Mouse (Mus musculus) embryonic facial prominence, embryonic 14.5 days (tissue): Measurements from ENCODE around the gene Cd209a. TPM values are rescaled to one million over a fixed set of nuclear protein-coding genes. Genes with fewer than 3 reads are reported as not detected.
"Not testable (repeated sequence)": the region's sequence is repeated elsewhere in the genome, so short reads cannot be mapped to it uniquely, and the experiment has no call there.

Experiments
- ATAC-seq: fragments of 200-750 bp; cut with Nextera tagmentation; 2 replicates; pipeline ENCODE4 v1.8.0; 2017; ENCODE audit warnings: low read depth, moderate number of reproducible peaks, moderate TSS enrichment
- DNase-seq: peaks from one replicate; pipeline ENCODE4 v3.0.0-alpha.2; 2015; ENCODE audit warnings: low spot score
- H3K27ac ChIP-seq: fragments of 300-500 bp; sonication (generic); replicated peaks from 2 replicates; pipeline ENCODE4 v1.5.1; 2014; ENCODE audit warnings: low read depth, mild to moderate bottlenecking, low read length, moderate library complexity
- H3K27me3 ChIP-seq: fragments of 300-500 bp; sonication (generic); replicated peaks from 2 replicates; pipeline ENCODE4 v1.6.1; 2014; ENCODE audit warnings: low read length; ENCODE audit not compliant: control insufficient read depth, insufficient read depth
- H3K36me3 ChIP-seq: fragments of 300-500 bp; sonication (generic); 2 replicates; pipeline ENCODE4 v1.6.1; 2014; ENCODE audit warnings: low read length, mixed read lengths; ENCODE audit not compliant: control insufficient read depth, insufficient read depth
- H3K4me1 ChIP-seq: fragments of 300-500 bp; sonication (generic); 2 replicates; pipeline ENCODE4 v1.6.1; 2014; ENCODE audit warnings: antibody characterized with exemption, low read length; ENCODE audit not compliant: control insufficient read depth, insufficient read depth
- H3K4me2 ChIP-seq: fragments of 300-500 bp; sonication (generic); 2 replicates; pipeline ENCODE4 v1.6.1; 2014; ENCODE audit warnings: low read depth, mild to moderate bottlenecking, low read length, moderate library complexity, mixed read lengths
- H3K4me3 ChIP-seq: fragments of 300-500 bp; sonication (generic); 2 replicates; pipeline ENCODE4 v1.5.1; 2014; ENCODE audit warnings: low read depth, mild to moderate bottlenecking, low read length
- H3K9ac ChIP-seq: fragments of 300-500 bp; sonication (generic); 2 replicates; pipeline ENCODE4 v1.6.1; 2014; ENCODE audit warnings: low read depth, mild to moderate bottlenecking, low read length, moderate library complexity, mixed read lengths
- H3K9me3 ChIP-seq: fragments of 300-500 bp; sonication (generic); 2 replicates; pipeline ENCODE4 v1.6.1; 2016; ENCODE audit warnings: low read length; ENCODE audit not compliant: control insufficient read depth
- WGBS: fragments of 180-500 bp; shearing (Covaris S2); extraction: QIAGEN DNeasy Blood & Tissue Kit; methylation state at CpG from one replicate; pipeline ENCODE4 v1.1.7; 2014; 5-methylcytosine and 5-hydroxymethylcytosine counted together
- polyA plus RNA-seq: library from polyadenylated mRNA; unstranded; fragments of >200 nt; fragmentation: Nextera tagmentation; extraction: Ambion mirVana; gene quantifications from 2 replicates; pipeline ENCODE4 v1.2.1, GENCODE M21; 2014

The Cd209a gene
- 0.50 and 1.1 TPM in 2 replicates for polyA plus RNA-seq

GRCm38 (mm10) chr8:3748761-3749160, at the start of gene Cd209a:
TSS of gene Cd209a (minus strand) at chr8:3748984.
- 82% methylated on average over 4 of the region's 4 CpGs for WGBS
- no peaks in the 10 kb centered on the region for H3K27me3 ChIP-seq
- H3K36me3 ChIP-seq: no peaks in the 10 kb centered on the region
- H3K4me3 ChIP-seq: no peak within 1 kb of the TSS
- H3K9me3 ChIP-seq: no peaks in the 10 kb centered on the region
- H3K4me1 ChIP-seq: no peaks in the 10 kb centered on the region
- ATAC-seq: no peak
- H3K4me2 ChIP-seq: no peak within 1 kb of the TSS
- DNase-seq: no peak
- no peak within 1 kb of the TSS for H3K27ac ChIP-seq
- no peak within 1 kb of the TSS for H3K9ac ChIP-seq

- not testable (repeated sequence) for H3K27me3 ChIP-seq, DNase-seq, ATAC-seq, H3K4me2 ChIP-seq, H3K9ac ChIP-seq, H3K27ac ChIP-seq, H3K9me3 ChIP-seq, H3K4me1 ChIP-seq, H3K4me3 ChIP-seq, H3K36me3 ChIP-seq
- 81% methylated on average over 5 of the region's 5 CpGs for WGBS
Observed at GRCm38 (mm10) chr8:3768641-3769040, 19.9 kb upstream of the Cd209a start.

GRCm38 (mm10) chr8:3754261-3754850, 5.6 kb upstream of the Cd209a start:
- 68% methylated on average over 18 of the region's 18 CpGs for WGBS

GRCm38 (mm10) chr8:3736947-3737346, 11.8 kb downstream of the Cd209a start:
- no peaks in the 10 kb centered on the region for H3K27me3 ChIP-seq
- DNase-seq (no peak), ATAC-seq (no peak)
- H3K9ac ChIP-seq: no peak overlapping the region
- no peak overlapping the region for H3K4me3 ChIP-seq
- H3K4me2 ChIP-seq: no peak overlapping the region
- H3K9me3 ChIP-seq: no peaks in the 10 kb centered on the region
- WGBS: 84% methylated on average over 2 of the region's 2 CpGs
- no peaks in the 10 kb centered on the region for H3K4me1 ChIP-seq
- no peak overlapping the region for H3K27ac ChIP-seq
- no peaks in the 10 kb centered on the region for H3K36me3 ChIP-seq

More at GRCm38 (mm10) chr8:3754261-3754850, 5.6 kb upstream of the Cd209a start:
- H3K27me3 ChIP-seq: no peaks in the 10 kb centered on the region
- no peaks in the 10 kb centered on the region for H3K4me1 ChIP-seq
- H3K36me3 ChIP-seq: no peaks in the 10 kb centered on the region
- no peak overlapping the region for H3K4me2 ChIP-seq
- no peaks in the 10 kb centered on the region for H3K9me3 ChIP-seq
- ATAC-seq (peak; percentile 100), DNase-seq (peak; percentile 91)
- no peak overlapping the region for H3K4me3 ChIP-seq
- no peak overlapping the region for H3K27ac ChIP-seq
- no peak overlapping the region for H3K9ac ChIP-seq

- 86% methylated on average over 2 of the region's 2 CpGs for WGBS
- no peak for DNase-seq
- Histone ChIP-seq H3K4me1 (no peaks in the 10 kb centered on the region), H3K9me3 (no peaks in the 10 kb centered on the region), H3K4me2 (no peak overlapping the region), H3K36me3 (no peaks in the 10 kb centered on the region), H3K4me3 (no peak overlapping the region), H3K9ac (no peak overlapping the region), H3K27me3 (no peaks in the 10 kb centered on the region), H3K27ac (no peak overlapping the region)
- ATAC-seq: no peak
Observed at GRCm38 (mm10) chr8:3735599-3735998, 13.2 kb downstream of the Cd209a start.

GRCm38 (mm10) chr8:3734084-3734483, 14.7 kb downstream of the Cd209a start:
- H3K4me2 ChIP-seq: no peak overlapping the region
- no peak overlapping the region for H3K27ac ChIP-seq
- no peak for ATAC-seq
- 52% methylated on average over 1 of the region's 1 CpGs for WGBS
- no peaks in the 10 kb centered on the region for H3K36me3 ChIP-seq
- H3K4me3 ChIP-seq: no peak overlapping the region
- H3K9ac ChIP-seq: no peak overlapping the region
- H3K4me1 ChIP-seq: no peaks in the 10 kb centered on the region
- no peaks in the 10 kb centered on the region for H3K9me3 ChIP-seq
- no peaks in the 10 kb centered on the region for H3K27me3 ChIP-seq
- no peak for DNase-seq

GRCm38 (mm10) chr8:3721041-3721440, 27.7 kb downstream of the Cd209a start:
- H3K27me3 ChIP-seq: no peaks in the 10 kb centered on the region
- no peak overlapping the region for H3K4me2 ChIP-seq
- ATAC-seq: no peak
- no peak for DNase-seq
- no peaks in the 10 kb centered on the region for H3K4me1 ChIP-seq
- no peaks in the 10 kb centered on the region for H3K9me3 ChIP-seq
- no peak overlapping the region for H3K4me3 ChIP-seq
- 39% methylated on average over 1 of the region's 1 CpGs for WGBS
- H3K36me3 ChIP-seq: no peaks in the 10 kb centered on the region
- no peak overlapping the region for H3K27ac ChIP-seq
- no peak overlapping the region for H3K9ac ChIP-seq

- DNase-seq: no peak
- no peak for ATAC-seq
- WGBS: 77% methylated on average over 5 of the region's 5 CpGs
- H3K9ac ChIP-seq: no peak within 1 kb of the TSS
- no peak within 1 kb of the TSS for H3K27ac ChIP-seq
- no peak within 1 kb of the TSS for H3K4me2 ChIP-seq
- no peak within 1 kb of the TSS for H3K4me3 ChIP-seq
- H3K9me3 ChIP-seq: no peaks in the 10 kb centered on the region
- H3K4me1 ChIP-seq: no peaks in the 10 kb centered on the region
- H3K27me3 ChIP-seq: no peaks in the 10 kb centered on the region
- H3K36me3 ChIP-seq: no peaks in the 10 kb centered on the region
Observed at GRCm38 (mm10) chr8:3720551-3720950, 28.2 kb downstream of the Cd209a start, which contains the start of gene Clec4g. TSS of gene Clec4g (minus strand) at chr8:3720651.

- ATAC-seq (no peak), DNase-seq (peak; percentile 27)
- 13% methylated on average over 14 of the region's 14 CpGs for WGBS
- H3K27ac ChIP-seq: no peak overlapping the region
- no peaks in the 10 kb centered on the region for H3K36me3 ChIP-seq
- H3K4me1 ChIP-seq: no peaks in the 10 kb centered on the region
- H3K4me2 ChIP-seq: no peak overlapping the region
- no peaks in the 10 kb centered on the region for H3K9me3 ChIP-seq
- H3K27me3 ChIP-seq: no peaks in the 10 kb centered on the region
- no peak overlapping the region for H3K9ac ChIP-seq
- H3K4me3 ChIP-seq: no peak overlapping the region
Observed at GRCm38 (mm10) chr8:3718559-3718958, 30.2 kb downstream of the Cd209a start.
